Comparison of ENCODE assay signal across 25 mouse cellular contexts in the genomic region with DNA sequence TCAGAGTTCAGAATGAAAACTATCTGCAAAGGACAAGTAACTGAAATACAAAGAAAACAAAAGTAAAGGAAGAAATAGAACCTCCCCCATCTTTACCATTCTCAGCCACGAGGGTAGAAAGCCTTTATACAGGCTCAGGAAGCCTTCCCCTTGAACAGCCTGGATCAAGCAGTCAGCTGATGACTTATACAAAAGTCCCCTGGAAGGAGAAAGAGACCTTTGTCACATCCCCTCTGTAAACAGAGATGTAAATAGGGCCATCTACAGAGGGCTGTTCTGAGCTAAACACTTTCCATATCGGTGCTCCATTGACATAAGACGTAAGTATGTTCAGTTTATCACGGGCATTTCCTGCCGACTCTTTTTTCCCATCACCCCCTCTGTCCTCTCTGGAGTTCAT. TPM values are rescaled to one million over a fixed set of nuclear protein-coding genes. Genes with fewer than 3 reads are reported as not detected.
DNase-seq lines count a peak whose midpoint lies in the region; ATAC-seq lines count a peak whose summit lies in the region.
"Had no signal": no experiment of that assay in that cellular context is flagged by ENCODE, and none has a peak within 500 bp of the region (broad histone marks: within the 10 kb centered on the region; RNA-seq: fewer than 3 reads in every experiment).

No protein-coding gene starts in this region.

- H3K9me3 ChIP-seq in hindbrain, embryonic 15.5 days, result no peaks in the 10 kb centered on the region
- H3K9me3 ChIP-seq in hindbrain, embryonic 10.5 days, result no peaks in the 10 kb centered on the region
- no peaks in the 10 kb centered on the region for H3K9me3 ChIP-seq in kidney, embryonic 15.5 days (replicated peaks)
- H3K9me3 ChIP-seq: embryonic facial prominence, embryonic 13.5 days; limb, embryonic 15.5 days had no signal

- DNase-seq in heart, adult 11 months, result peak; percentile 51
- no peak for DNase-seq in heart, postnatal 25 days (ENCODE audit: low spot score)
- DNase-seq in hindbrain, embryonic 10.5 days (ENCODE audit: low spot score), result no peak
- peak; percentile 3 for DNase-seq in testis, postnatal 10 days (ENCODE audit: low spot score)
- DNase-seq in testis, postnatal 14 days (ENCODE audit: low spot score), result no peak
- DNase-seq: adrenal gland, postnatal 36 days; cerebellum, adult 11-12 months; cerebellum, postnatal 10 days; gastrocnemius, postnatal 14 days; heart, adult 18-20 months; kidney, adult 11 months; left cerebral cortex, postnatal 4 days; lung, embryonic 14.5 days had no signal

- no peak overlapping the region for H3K4me3 ChIP-seq in hindbrain, embryonic 15.5 days
- H3K4me3 ChIP-seq in hindbrain, embryonic 10.5 days, result no peak overlapping the region
- no peak overlapping the region for H3K4me3 ChIP-seq in kidney, embryonic 15.5 days (replicated peaks)
- H3K4me3 ChIP-seq: embryonic facial prominence, embryonic 13.5 days; erythroblast, embryonic 14.5 days; limb, embryonic 15.5 days had no signal

- H3K36me3 ChIP-seq in hindbrain, embryonic 15.5 days, result peaks cover 55% of the 10 kb centered on the region
- H3K36me3 ChIP-seq in hindbrain, embryonic 10.5 days, result peaks cover 85% of the 10 kb centered on the region
- peaks cover 10% of the 10 kb centered on the region for H3K36me3 ChIP-seq in kidney, embryonic 15.5 days

- 25% methylated on average over 5 of the region's 5 CpGs for WGBS in hindbrain, embryonic 15.5 days
- WGBS in hindbrain, embryonic 10.5 days, result 54% methylated on average over 5 of the region's 5 CpGs
- WGBS in kidney, embryonic 15.5 days, result 64% methylated on average over 5 of the region's 5 CpGs

- H3K27ac ChIP-seq in hindbrain, embryonic 15.5 days (replicated peaks), result no peak overlapping the region
- H3K27ac ChIP-seq in hindbrain, embryonic 10.5 days, result no peak overlapping the region
- H3K27ac ChIP-seq in kidney, embryonic 15.5 days, result no peak overlapping the region
- H3K27ac ChIP-seq: embryonic facial prominence, embryonic 13.5 days; limb, embryonic 15.5 days; liver, embryonic 14.5 days; stomach, postnatal 0 days had no signal

- H3K27me3 ChIP-seq in hindbrain, embryonic 15.5 days, result no peaks in the 10 kb centered on the region
- H3K27me3 ChIP-seq in hindbrain, embryonic 10.5 days (ENCODE audit: insufficient read depth, poor library complexity, severe bottlenecking), result peaks cover 5% of the 10 kb centered on the region; the same call in 1 of the 2 replicates
- no peaks in the 10 kb centered on the region for H3K27me3 ChIP-seq in kidney, embryonic 15.5 days
- H3K27me3 ChIP-seq: embryonic facial prominence, embryonic 13.5 days; limb, embryonic 15.5 days had no signal

- no peak overlapping the region for H3K9ac ChIP-seq in hindbrain, embryonic 15.5 days
- no peak overlapping the region for H3K9ac ChIP-seq in kidney, embryonic 15.5 days
- H3K9ac ChIP-seq: embryonic facial prominence, embryonic 13.5 days; limb, embryonic 15.5 days; liver, embryonic 14.5 days; lung, embryonic 14.5 days had no signal

- ATAC-seq in hindbrain, embryonic 15.5 days (ENCODE audit: low FRiP score, low read depth), result 0 out of 2 replicates have a peak, but pooled peaks have one; percentile 39
- ATAC-seq in kidney, embryonic 15.5 days (replicated peaks; ENCODE audit: low FRiP score), result no peak
- ATAC-seq: forebrain, embryonic 14.5 days had no signal

- no peak overlapping the region for H3K4me2 ChIP-seq in hindbrain, embryonic 15.5 days
- no peak overlapping the region for H3K4me2 ChIP-seq in kidney, embryonic 15.5 days
- H3K4me2 ChIP-seq: embryonic facial prominence, embryonic 13.5 days; limb, embryonic 15.5 days; lung, embryonic 14.5 days had no signal

- no peaks in the 10 kb centered on the region for H3K4me1 ChIP-seq in hindbrain, embryonic 15.5 days (replicated peaks)
- peaks cover 9% of the 10 kb centered on the region; the same call in 1 of the 2 replicates for H3K4me1 ChIP-seq in hindbrain, embryonic 10.5 days (replicated peaks)
- no peaks in the 10 kb centered on the region; the same call in 1 of the 2 replicates for H3K4me1 ChIP-seq in kidney, embryonic 15.5 days
- H3K4me1 ChIP-seq: embryonic facial prominence, embryonic 13.5 days; limb, embryonic 15.5 days had no signal

- intact Hi-C loops in heart, postnatal 25 days (cut with DNase I), result no loop called here

RNA-seq across cellular contexts. Expression of a gene that starts 16.8 kb away (rescaled TPM):
- not detected for total RNA-seq in heart, postnatal 25 days (2021)
- 0.61 and 0.66 TPM in 2 replicates for polyA plus RNA-seq in hindbrain, embryonic 15.5 days (2015; fragmentation: Nextera tagmentation; extraction: Ambion mirVana)
- polyA plus RNA-seq in hindbrain, embryonic 10.5 days (2016; fragmentation: Nextera tagmentation; extraction: Ambion mirVana), result 0.03 and 0.17 TPM in 2 replicates
- 0.03 TPM in 1 of 2 replicates, not detected in the other for polyA plus RNA-seq in kidney, embryonic 15.5 days (2015; fragmentation: Nextera tagmentation; extraction: Ambion mirVana)
- total RNA-seq: adrenal gland, adult 18-20 months; adrenal gland, postnatal 36 days; heart, adult 18-20 months; megakaryocyte, adult 5-6 weeks had no signal
- polyA plus RNA-seq: erythroblast, embryonic 14.5 days; kidney, embryonic 16.5 days; lung, embryonic 14.5 days; small intestine, adult 2 months had no signal

RNA-seq across cellular contexts. Expression of a gene that starts 20.1 kb away (rescaled TPM):
- total RNA-seq in heart, postnatal 25 days (2021), result 1 to 10 TPM; 2.4 to 2.5 TPM
- polyA plus RNA-seq in hindbrain, embryonic 15.5 days (2015; fragmentation: Nextera tagmentation; extraction: Ambion mirVana), result 105 and 107 TPM in 2 replicates
- 39.0 and 49.7 TPM in 2 replicates for polyA plus RNA-seq in hindbrain, embryonic 10.5 days (2016; fragmentation: Nextera tagmentation; extraction: Ambion mirVana)
- 17.8 and 22.6 TPM in 2 replicates for polyA plus RNA-seq in kidney, embryonic 15.5 days (2015; fragmentation: Nextera tagmentation; extraction: Ambion mirVana)
- polyA plus RNA-seq: erythroblast, embryonic 14.5 days had no signal

RNA-seq across cellular contexts. Expression of a gene that starts 20.3 kb away (rescaled TPM):
- 1 to 10 TPM; 4.4 to 4.8 TPM for total RNA-seq in heart, postnatal 25 days (2021)
- 14.5 and 14.7 TPM in 2 replicates for polyA plus RNA-seq in hindbrain, embryonic 15.5 days (2015; fragmentation: Nextera tagmentation; extraction: Ambion mirVana)
- polyA plus RNA-seq in hindbrain, embryonic 10.5 days (2016; fragmentation: Nextera tagmentation; extraction: Ambion mirVana), result 28.2 and 37.9 TPM in 2 replicates
- polyA plus RNA-seq in kidney, embryonic 15.5 days (2015; fragmentation: Nextera tagmentation; extraction: Ambion mirVana), result 24.8 and 27.3 TPM in 2 replicates
- polyA plus RNA-seq: erythroblast, embryonic 14.5 days had no signal

Comparison
In these comparisons a context has a peak if more than half of its experiments do, and no peak if none do; other contexts are left out.
1. DNase-seq: peak in heart, adult 11 months (single experiment) and testis, postnatal 10 days (single experiment); none in heart, postnatal 25 days (single experiment), hindbrain, embryonic 10.5 days (single experiment) and testis, postnatal 14 days (single experiment).